Mouse (Mus musculus): ENCODE measurements around the gene Hist1h2ag. TPM values are rescaled to one million over a fixed set of nuclear protein-coding genes. Genes with fewer than 3 reads are reported as not detected.
A peak's percentile ranks its signal among the peaks of the same experiment; 100 is the strongest.

The Hist1h2ag gene
- polyA plus RNA-seq, 1 experiment from 2014 or later = 9.4 TPM

DNA sequence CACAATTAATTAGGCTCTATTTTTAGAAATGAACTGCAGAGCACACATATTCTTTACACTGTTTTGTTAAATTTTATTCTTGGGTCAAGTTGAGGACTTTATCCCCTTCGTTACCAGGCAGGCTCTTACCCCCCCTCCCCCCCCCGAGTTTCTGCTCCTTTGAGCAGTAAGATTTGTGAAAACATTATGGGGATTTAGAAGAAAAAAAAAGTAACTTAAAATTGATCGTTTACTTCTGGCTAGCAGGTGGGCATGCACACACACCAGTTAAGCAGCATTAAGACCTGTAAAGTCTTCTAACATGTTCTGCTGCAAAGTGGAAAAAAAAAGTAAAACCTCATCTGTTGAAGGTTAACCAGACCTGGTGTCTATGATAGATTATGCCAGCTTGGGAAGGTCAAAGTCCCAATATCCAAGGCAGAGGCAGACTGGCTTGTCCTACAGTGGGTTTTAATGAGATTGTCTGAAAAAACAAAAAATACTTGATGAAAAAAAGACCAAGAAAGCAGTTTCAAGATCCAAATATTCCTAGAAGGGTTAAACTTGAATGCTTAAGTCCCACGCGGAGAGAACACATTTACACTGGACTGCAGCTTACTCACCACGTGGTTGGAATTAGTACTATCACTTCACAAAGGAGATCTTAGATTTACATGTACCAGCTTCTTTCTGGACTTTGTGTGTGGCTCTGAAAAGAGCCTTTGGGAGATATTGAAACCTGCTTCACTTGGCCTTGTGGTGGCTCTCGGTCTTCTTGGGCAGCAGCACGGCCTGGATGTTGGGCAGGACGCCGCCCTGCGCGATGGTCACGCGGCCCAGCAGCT, 8.1 kb downstream of the Hist1h2ag start:
- TF ChIP-seq CTCF (IDR thresholded peaks at IDR 0.05; ENCODE audit: low read depth) = no peak
- peak; percentile 4; the same call in 1 of the 2 replicates for TF ChIP-seq EP300 (IDR thresholded peaks at IDR 0.05; ENCODE audit: low read depth)
- H3K36me3 ChIP-seq (replicated peaks; ENCODE audit: insufficient read depth, low read length) = no peaks in the 10 kb centered on the region
- H3K9me3 ChIP-seq (ENCODE audit: low read length) = no peaks in the 10 kb centered on the region
- no peaks in the 10 kb centered on the region for H3K27me3 ChIP-seq (ENCODE audit: insufficient read depth, low read length)
- H3K4me3 ChIP-seq (ENCODE audit: low read depth, low read length) = peak overlapping the region; percentile 60
- H3K27ac ChIP-seq (ENCODE audit: low read depth) = peak overlapping the region; percentile 86
- DNase-seq (peak; percentile 44), ATAC-seq (peak; percentile 0; the same call in 1 of the 2 replicates)
- peaks cover 15% of the 10 kb centered on the region; the same call in 1 of the 2 replicates for H3K4me1 ChIP-seq (ENCODE audit: insufficient read depth)
- peak overlapping the region; percentile 76 for H3K9ac ChIP-seq (replicated peaks)
- under 1% methylated on average over 10 of the region's 14 CpGs for WGBS (ENCODE audit: insufficient replicate concordance)
- peak overlapping the region; percentile 77 for H3K4me2 ChIP-seq (ENCODE audit: low read depth, low read length)

DNA sequence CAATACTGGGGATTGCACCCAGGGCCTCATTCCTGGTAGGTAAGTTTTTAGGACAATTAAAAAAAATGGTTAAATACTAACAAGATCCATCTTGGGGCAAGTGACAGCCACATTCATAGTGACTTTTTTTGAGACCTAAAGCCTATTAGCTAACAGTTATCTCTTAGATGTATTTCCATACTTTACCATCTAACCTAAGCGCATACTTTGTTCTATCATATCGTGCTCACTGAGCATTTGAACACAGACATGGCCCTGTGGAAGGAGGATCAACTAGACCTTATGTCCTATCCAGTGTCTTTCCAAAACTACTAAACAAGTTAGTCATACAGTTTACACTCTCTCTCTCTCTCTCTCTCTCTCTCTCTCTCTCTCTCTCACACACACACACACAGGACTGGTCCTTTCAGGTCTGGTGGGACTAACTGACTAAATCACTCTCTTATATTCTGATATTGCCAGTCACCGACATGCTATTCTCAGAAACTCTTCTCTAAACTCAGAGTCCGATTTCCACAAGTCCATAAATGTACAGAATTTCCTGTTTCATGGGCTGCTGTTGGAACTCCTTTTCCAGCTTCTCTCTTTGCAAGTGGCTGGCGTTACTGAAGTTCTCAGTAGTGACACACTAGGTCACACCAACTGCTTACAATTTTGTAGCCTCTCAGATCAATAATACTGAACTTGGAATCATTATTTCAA, 8.9 kb downstream of the Hist1h2ag start:
- DNase-seq (no peak), ATAC-seq (no peak)
- Histone ChIP-seq H3K27ac (ENCODE audit: low read depth) (peak overlapping the region; percentile 86), H3K9me3 (ENCODE audit: low read length) (no peaks in the 10 kb centered on the region), H3K4me1 (ENCODE audit: insufficient read depth) (peaks cover 15% of the 10 kb centered on the region; the same call in 1 of the 2 replicates), H3K27me3 (ENCODE audit: insufficient read depth, low read length) (no peaks in the 10 kb centered on the region), H3K4me2 (ENCODE audit: low read depth, low read length) (peak overlapping the region; percentile 77), H3K9ac (replicated peaks) (peak overlapping the region; percentile 76), H3K36me3 (replicated peaks; ENCODE audit: insufficient read depth, low read length) (no peaks in the 10 kb centered on the region), H3K4me3 (ENCODE audit: low read depth, low read length) (peak overlapping the region; percentile 60)
- WGBS (ENCODE audit: insufficient replicate concordance) = 33% methylated on average over 5 of the region's 5 CpGs
- TF ChIP-seq CTCF (IDR thresholded peaks at IDR 0.05; ENCODE audit: low read depth) (no peak), EP300 (IDR thresholded peaks at IDR 0.05; ENCODE audit: low read depth) (no peak)

DNA sequence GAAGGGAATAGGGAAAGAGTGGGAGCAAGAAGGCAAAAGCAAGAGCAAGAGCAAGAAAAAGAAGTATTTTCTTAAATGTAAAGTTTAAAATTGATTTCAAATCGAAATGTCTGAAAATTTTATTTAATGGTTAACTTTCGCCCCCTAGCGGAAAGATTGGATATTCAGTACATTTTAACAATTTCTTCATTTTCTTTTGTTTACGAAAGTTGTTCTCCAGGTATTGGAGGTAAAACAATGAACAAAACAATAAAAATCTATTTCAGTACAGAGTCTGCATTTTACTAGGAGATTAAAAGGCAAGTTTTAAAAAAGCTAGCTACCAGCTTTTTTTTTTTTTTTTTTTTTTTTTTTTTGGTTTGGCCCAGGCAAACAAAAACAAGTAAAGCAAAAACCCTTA, 12.3 kb downstream of the Hist1h2ag start:
- ATAC-seq (no peak), DNase-seq (no peak)
- Histone ChIP-seq H3K9ac (replicated peaks) (no peak overlapping the region), H3K4me3 (ENCODE audit: low read depth, low read length) (no peak overlapping the region), H3K27ac (ENCODE audit: low read depth) (no peak overlapping the region), H3K4me1 (ENCODE audit: insufficient read depth) (peaks cover 12% of the 10 kb centered on the region), H3K9me3 (ENCODE audit: low read length) (no peaks in the 10 kb centered on the region), H3K36me3 (replicated peaks; ENCODE audit: insufficient read depth, low read length) (no peaks in the 10 kb centered on the region), H3K27me3 (ENCODE audit: insufficient read depth, low read length) (no peaks in the 10 kb centered on the region), H3K4me2 (ENCODE audit: low read depth, low read length) (no peak overlapping the region)
- WGBS (ENCODE audit: insufficient replicate concordance) = 11% methylated on average over 4 of the region's 4 CpGs
- TF ChIP-seq CTCF (IDR thresholded peaks at IDR 0.05; ENCODE audit: low read depth) (peak; percentile 52), EP300 (IDR thresholded peaks at IDR 0.05; ENCODE audit: low read depth) (no peak)

DNA sequence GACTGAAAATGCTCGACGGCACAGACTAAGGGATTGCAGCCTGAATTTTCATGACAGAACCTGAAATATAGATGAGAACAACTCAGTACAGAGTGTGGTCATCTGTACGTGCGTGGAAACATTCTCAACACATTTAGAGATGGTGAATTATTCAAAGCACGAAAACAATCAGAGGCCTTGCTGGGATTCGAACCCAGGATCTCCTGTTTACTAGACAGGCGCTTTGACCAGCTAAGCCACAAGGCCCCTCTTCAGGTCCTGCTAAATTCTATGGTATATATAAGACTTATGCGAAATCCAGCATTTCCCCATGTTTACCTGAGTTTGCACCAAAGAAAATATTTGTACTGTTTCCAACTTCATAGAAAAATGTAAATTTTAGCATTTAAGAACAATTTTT, 12.8 kb downstream of the Hist1h2ag start:
- DNase-seq = no peak
- ATAC-seq = no peak
- Histone ChIP-seq H3K9ac (replicated peaks) (no peak overlapping the region), H3K27ac (ENCODE audit: low read depth) (no peak overlapping the region), H3K4me3 (ENCODE audit: low read depth, low read length) (no peak overlapping the region), H3K9me3 (ENCODE audit: low read length) (no peaks in the 10 kb centered on the region), H3K4me2 (ENCODE audit: low read depth, low read length) (no peak overlapping the region), H3K4me1 (ENCODE audit: insufficient read depth) (peaks cover 12% of the 10 kb centered on the region), H3K27me3 (ENCODE audit: insufficient read depth, low read length) (no peaks in the 10 kb centered on the region), H3K36me3 (replicated peaks; ENCODE audit: insufficient read depth, low read length) (no peaks in the 10 kb centered on the region)
- WGBS (ENCODE audit: insufficient replicate concordance) = 54% methylated on average over 8 of the region's 8 CpGs
- no peak for TF ChIP-seq CTCF (IDR thresholded peaks at IDR 0.05; ENCODE audit: low read depth)
- TF ChIP-seq EP300 (IDR thresholded peaks at IDR 0.05; ENCODE audit: low read depth) = no peak

DNA sequence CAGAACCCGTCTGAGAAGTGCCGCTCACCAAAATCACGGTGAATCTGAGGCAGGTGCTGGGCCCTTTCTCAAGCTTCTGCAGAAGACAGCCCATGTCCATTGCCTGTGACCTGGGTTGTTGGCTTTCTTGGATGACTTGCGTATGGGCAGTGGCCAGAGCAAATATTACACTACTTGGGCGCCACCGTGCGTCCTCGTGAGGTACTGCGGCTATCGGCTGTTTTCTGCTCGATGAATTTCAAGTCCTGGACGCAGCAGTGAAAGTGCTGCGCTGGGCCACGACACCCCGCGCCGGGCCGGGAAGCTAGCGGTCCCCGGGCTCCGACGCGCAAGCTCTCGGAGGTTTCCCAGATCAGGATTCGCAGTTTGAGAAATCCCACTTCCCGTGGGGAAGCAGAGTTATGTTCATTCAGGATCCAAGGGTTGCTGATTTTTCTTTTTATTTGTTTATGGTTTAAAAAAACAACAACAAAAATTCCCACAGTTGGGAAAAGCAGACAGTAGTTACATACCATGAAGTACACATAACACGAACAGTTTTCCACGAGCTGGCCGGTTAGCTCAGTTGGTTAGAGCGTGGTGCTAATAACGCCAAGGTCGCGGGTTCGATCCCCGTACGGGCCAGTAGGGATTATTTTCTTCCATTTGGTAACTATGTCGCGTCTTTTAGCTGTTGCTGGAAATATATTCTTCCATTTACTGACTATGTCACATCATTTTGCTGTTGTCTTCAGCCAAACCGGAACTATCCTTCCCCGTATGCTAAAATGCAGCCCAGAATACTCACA, 13.9 kb downstream of the Hist1h2ag start:
- ATAC-seq (peak; percentile 87), DNase-seq (peak; percentile 96)
- Histone ChIP-seq H3K4me2 (ENCODE audit: low read depth, low read length) (peak overlapping the region; percentile 77), H3K4me3 (ENCODE audit: low read depth, low read length) (peak overlapping the region; percentile 59), H3K27me3 (ENCODE audit: insufficient read depth, low read length) (no peaks in the 10 kb centered on the region), H3K27ac (ENCODE audit: low read depth) (peak overlapping the region; percentile 85), H3K9me3 (ENCODE audit: low read length) (no peaks in the 10 kb centered on the region), H3K9ac (replicated peaks) (peak overlapping the region; percentile 71), H3K4me1 (ENCODE audit: insufficient read depth) (peaks cover 6% of the 10 kb centered on the region), H3K36me3 (replicated peaks; ENCODE audit: insufficient read depth, low read length) (no peaks in the 10 kb centered on the region)
- peak; percentile 99 for TF ChIP-seq CTCF (IDR thresholded peaks at IDR 0.05; ENCODE audit: low read depth)
- TF ChIP-seq EP300 (IDR thresholded peaks at IDR 0.05; ENCODE audit: low read depth) = no peak
- under 1% methylated on average over 40 of the region's 40 CpGs for WGBS (ENCODE audit: insufficient replicate concordance)
